Mouse (Mus musculus) ovary, postnatal 36 days (tissue): ENCODE data around the gene Zswim4.

ENCODE experiments used
- DNase-seq: peaks from one replicate; pipeline ENCODE4 v3.0.0; 2022; ENCODE audit warnings: low spot score, mixed read lengths

The Zswim4 gene

GRCm38 (mm10) chr8:84200126-84200555, 36.7 kb downstream of the Zswim4 start:
- peak; percentile 31 for DNase-seq

- no peak for DNase-seq
Observed at GRCm38 (mm10) chr8:84199348-84200125, 37.3 kb downstream of the Zswim4 start.

DNA sequence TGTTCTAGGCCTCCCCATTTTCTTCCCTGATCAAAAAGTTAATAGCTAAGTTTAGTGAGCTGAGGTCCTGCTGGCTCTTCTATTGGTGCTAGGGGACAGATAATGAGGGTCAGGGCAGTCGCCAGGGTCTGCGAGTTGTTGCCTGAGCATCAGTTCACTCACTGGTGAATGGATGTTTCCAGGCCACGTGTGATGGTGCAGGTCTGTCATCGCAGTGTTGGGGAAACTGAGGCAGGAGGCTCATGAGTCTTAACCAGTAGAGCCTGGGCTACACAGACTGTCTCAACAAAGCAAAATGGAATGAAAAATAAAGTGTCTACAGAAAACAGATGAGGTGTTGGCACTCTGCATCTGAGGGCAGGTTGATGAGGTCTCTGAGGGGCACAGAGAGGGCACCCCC, 38.0 kb downstream of the Zswim4 start:
- no peak for DNase-seq

- peak; percentile 90 for DNase-seq
Observed at GRCm38 (mm10) chr8:84197922-84198774, 38.7 kb downstream of the Zswim4 start.

DNA sequence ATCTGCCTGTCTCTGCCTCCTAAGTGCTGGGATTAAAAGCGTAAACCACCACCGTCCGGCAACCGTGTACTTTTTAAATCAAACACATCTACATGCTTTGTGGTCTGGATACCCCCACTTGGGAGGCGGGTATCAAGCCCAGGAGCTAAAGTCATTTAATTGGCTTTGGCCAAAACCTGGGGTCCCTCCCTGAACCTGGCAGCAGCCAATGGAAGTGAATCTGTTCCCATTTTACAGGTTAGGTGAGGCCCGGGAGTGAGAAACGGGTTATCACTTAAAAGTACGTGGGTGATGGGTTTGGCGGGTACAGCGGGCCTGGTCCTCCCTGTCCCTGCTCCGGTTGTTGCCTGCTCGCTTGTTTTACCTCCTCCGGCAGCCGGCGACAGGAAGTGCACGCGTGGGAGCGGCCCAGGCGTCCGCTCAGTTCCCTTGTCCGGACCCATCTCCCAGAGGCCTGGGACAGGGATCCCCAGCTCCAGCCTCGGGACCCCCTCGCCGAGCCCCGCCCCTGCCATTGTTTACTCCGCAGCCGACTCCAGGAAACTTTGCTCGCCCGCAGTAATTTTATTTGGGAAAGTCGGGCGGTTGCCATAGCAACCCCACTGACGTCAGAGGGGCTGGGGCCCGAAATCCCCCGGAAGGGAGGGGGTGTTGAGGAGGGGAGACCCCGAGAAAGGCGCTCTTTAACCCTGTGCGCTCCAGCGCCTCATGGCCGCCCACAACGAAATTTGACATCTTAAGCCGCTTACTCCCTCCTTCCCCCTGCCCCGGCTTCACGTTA, 39.5 kb downstream of the Zswim4 start:
- peak; percentile 85 for DNase-seq

GRCm38 (mm10) chr8:84194224-84194743, 42.6 kb downstream of the Zswim4 start:
- DNase-seq, result no peak

DNA sequence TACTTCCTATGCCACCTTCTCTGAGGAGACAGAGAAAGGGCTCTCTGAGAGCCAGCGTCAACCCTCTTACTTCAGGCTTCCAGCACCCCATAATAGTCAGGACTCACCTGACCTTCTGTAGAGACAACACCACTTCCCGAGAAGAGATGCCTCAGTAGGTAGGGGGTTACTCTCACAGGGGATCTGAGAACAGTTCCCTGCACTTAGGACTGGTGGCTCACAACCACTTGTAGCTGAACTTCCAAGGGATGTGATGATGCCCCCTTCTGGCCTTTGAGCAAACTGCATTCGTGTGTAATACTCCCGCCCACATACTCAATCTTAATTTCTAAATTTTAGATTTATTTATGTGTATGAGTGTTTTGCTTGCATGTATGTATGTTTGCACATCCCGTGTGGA, 43.3 kb downstream of the Zswim4 start:
- no peak for DNase-seq

DNA sequence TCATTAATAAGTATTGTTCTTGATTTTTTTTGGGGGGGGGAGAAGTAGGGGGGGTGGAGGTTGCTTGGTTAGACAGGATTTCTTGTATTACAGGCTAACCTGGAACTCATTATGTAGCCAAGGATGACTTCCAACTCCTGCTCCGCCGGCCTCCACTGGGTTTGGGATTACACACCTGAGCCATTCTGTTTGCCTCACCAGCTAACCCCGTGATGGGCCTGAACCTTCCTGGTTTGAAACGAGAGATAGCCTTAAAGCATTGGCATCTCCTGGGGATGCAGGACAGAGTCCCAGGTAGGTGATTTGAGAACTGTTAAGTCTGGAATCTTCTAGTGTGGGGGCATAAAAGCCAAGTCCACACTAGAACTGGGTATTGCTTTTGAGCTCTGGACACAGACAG, 43.7 kb downstream of the Zswim4 start:
- DNase-seq, result no peak

DNA sequence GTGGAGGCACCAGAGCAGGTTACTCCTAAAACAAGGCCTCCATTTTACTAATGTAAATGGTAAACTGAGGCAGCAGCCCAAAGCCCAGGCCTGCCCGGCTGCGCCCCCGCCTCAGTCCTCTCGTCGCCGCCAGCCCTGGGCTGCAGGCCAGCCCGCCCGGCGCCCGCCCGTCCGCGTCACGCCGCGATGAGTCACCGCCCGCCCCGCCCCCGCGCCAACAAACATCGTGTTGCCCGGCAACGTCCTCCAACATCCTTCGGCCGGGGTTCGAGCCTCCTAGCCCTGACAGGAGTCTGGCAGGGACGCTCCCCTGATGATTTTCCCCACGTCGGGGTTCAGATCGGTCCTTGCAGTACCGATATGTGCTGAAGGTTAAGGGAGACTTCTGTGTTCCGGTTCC, 44.3 kb downstream of the Zswim4 start:
- peak; percentile 83 for DNase-seq

DNA sequence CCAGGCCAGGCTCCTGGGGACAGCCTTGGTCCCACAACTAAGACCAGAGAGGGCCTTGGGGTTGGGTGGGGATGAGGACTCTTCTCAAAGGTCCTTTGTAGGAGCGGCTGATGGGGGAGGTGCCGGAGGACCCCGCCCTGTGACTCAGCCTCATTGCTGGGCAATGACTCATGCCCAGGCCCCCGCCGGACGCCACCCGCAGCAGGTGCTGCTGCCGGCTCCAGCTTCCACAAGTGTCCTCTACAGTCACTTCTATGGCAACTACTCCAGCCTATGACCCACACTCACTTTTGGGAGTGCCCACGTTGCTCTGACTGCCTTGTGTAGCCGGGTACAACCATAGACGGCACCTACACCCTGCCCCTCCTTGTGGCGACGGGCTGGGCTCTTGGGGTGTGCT, 44.8 kb downstream of the Zswim4 start:
- peak; percentile 55 for DNase-seq

DNA sequence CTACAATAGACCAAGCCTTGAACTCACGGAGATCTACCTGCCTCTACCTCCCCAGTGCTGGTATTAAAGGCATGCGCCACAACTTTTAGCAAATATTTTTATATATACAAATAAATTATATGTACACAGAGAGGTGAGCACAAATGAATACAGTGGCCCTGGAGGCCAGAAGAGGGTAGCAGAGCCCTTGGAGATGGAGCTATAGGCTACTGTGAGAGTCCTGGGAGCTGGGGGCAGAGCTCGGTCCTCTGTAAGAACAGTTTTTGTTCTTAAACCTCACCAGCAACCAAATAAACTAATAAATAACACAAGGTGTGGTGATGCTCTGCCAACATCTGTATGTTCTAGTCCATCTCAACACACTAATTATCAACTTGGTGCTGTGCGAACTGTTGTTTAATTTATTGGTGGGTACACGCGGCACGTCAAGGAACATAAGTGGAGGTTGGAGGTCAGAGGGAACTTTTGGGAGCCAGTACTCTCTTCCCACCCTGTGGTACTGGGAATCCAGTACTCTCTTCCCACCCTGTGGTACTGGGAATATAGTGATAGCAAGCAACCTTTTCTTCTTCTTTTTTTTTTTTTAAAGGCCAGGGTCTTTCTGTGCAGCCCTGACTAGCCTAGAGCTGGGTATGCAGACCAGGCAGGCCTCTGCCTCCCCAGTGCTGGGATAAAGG, 46.5 kb downstream of the Zswim4 start:
- no peak for DNase-seq

- no peak for DNase-seq
Observed at GRCm38 (mm10) chr8:84189603-84190002, 47.3 kb downstream of the Zswim4 start.

DNA sequence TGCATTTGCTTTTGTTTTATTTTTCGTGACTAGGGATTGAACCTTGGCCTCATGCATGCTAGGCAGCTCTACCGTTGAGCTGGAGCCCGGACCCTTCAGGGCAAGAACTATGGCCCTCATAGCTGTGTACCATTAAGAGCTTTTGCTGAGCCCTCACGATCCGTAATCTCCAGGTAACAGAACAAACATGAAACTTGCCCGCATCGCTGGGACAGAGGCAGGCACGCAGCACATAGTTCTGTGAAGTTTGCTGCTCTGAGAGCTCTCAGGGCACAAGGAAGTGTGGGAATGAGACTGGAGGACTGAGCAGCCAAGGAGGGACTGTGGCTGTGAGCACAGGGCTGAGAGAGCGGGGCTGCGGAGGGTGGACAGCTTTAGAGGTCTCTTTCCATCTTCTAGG, 48.2 kb downstream of the Zswim4 start:
- no peak for DNase-seq

DNA sequence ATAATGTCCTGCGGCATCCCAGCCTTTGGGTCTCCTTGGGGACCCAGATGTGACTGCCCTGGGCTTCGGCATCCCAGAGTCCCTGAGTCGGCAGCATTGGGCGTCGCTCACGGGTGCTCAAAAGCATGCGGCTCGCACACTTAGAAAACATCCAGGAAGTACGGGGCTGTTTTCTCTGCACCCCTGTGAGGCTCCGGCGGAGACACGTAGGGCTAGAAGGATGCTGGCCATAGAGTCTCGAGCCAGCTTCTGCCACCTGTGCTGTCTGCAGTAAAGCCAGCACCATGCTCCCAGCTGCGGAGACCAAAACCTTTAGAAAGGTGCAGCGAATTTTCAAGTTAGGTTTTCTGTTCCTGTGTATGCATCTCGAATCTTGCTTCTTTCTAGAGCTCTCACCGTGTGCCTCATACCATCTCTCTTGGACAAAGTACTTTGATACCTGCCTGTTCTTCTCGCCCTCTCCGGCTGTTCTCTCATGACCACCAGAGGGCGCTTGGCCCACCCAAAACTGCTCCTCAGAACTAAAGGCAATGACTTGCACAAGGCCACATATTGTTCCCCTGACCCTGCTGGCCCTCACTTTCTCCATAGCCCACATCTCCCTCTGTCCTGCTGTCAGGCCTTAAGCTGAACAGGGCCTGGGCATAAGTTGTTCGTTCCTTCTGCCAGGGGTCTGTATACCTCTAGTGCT, 49.6 kb downstream of the Zswim4 start:
- DNase-seq, result peak; percentile 54

GRCm38 (mm10) chr8:84186547-84186946, 50.3 kb downstream of the Zswim4 start:
- peak; percentile 69 for DNase-seq

GRCm38 (mm10) chr8:84185117-84185516, 51.7 kb downstream of the Zswim4 start, which contains the start of gene Nanos3:
Nanos3 (minus strand) TSS chr8:84185217.
- no peak for DNase-seq

GRCm38 (mm10) chr8:84184085-84185043, 52.5 kb downstream of the Zswim4 start:
- DNase-seq, result no peak

GRCm38 (mm10) chr8:84183261-84184084, 53.4 kb downstream of the Zswim4 start:
- peak; percentile 52 for DNase-seq

DNA sequence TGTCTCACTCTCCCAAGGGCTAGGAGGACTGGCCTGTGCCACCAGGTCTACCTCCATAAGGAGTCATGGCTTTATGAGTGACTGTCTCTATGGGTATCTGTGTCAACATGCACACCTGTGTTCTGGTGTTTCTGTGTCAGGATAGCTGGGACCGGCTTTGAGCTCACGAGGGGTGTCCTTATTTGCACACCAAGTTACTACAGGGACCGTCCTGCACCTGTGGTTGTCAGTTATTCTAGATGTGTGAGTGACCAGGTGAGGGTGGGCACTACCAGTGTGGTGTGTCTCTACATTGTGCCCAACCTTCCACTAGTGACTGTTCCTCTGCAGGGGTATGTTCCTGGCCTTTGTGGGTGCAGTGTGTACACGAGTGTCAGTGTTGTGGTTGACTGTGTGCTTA, 54.0 kb downstream of the Zswim4 start:
- DNase-seq, result no peak
